Comparison of ENCODE assay signal across 9 mouse cellular contexts in the genomic region with DNA sequence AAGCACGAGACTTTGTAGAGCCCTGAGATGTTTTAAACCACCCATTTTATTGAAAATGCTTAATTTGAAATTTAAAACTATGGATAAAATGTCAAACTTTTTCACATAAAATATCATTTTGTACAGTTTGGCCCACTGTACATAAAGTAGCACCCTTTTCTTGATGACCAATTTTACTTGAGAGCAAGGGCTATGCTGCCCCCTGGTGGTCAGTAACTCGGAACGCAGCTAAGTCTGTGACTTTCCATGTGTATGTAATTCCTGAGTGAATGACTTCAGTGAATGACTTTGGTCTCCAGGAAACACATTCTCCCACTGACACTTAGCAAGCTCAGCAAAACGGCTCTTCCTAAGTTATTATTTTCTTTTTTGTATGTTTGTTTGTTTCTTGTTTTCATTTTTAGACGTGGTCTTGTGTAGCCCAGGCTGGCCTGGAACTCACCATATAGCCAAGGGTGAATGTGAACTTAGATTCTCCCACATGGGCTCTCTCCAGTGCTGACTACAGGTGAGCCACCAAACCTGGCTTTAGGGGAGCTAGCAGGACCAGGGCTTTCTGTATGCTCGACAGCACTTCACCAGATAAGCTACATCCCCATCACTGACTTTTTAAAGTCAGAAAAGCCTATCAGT. TPM values are rescaled to one million over a fixed set of nuclear protein-coding genes. Genes with fewer than 3 reads are reported as not detected.
DNase-seq lines count a peak whose midpoint lies in the region; ATAC-seq and TF ChIP-seq lines count a peak whose summit lies in the region.
"Had no signal": no experiment of that assay in that cellular context is flagged by ENCODE, and none has a peak within 500 bp of the region (broad histone marks: within the 10 kb centered on the region; RNA-seq: fewer than 3 reads in every experiment).

No protein-coding gene starts in this region.

- H3K4me1 ChIP-seq in midbrain, embryonic 11.5 days (ENCODE audit: control insufficient read depth, insufficient read depth, low read length) = no peaks in the 10 kb centered on the region
- no peaks in the 10 kb centered on the region for H3K4me1 ChIP-seq in midbrain, embryonic 15.5 days
- no peaks in the 10 kb centered on the region for H3K4me1 ChIP-seq in hindbrain, postnatal 0 days (ENCODE audit: insufficient read depth, low read length)
- H3K4me1 ChIP-seq in neural tube, embryonic 11.5 days (ENCODE audit: control insufficient read depth, insufficient read depth, low read length) = no peaks in the 10 kb centered on the region

- no peaks in the 10 kb centered on the region for H3K27me3 ChIP-seq in midbrain, embryonic 11.5 days (ENCODE audit: control insufficient read depth, insufficient read depth, low read length)
- no peaks in the 10 kb centered on the region for H3K27me3 ChIP-seq in midbrain, embryonic 15.5 days (replicated peaks)
- H3K27me3 ChIP-seq in hindbrain, postnatal 0 days (ENCODE audit: insufficient read depth, low read length) = no peaks in the 10 kb centered on the region
- no peaks in the 10 kb centered on the region for H3K27me3 ChIP-seq in neural tube, embryonic 11.5 days (ENCODE audit: control insufficient read depth, insufficient read depth, low read length)

- no peak overlapping the region for H3K4me2 ChIP-seq in midbrain, embryonic 11.5 days
- H3K4me2 ChIP-seq in midbrain, embryonic 15.5 days = no peak overlapping the region
- no peak overlapping the region for H3K4me2 ChIP-seq in hindbrain, postnatal 0 days (ENCODE audit: low read depth, low read length)
- H3K4me2 ChIP-seq in neural tube, embryonic 11.5 days (ENCODE audit: low read depth) = no peak overlapping the region

- H3K4me3 ChIP-seq in midbrain, embryonic 11.5 days (ENCODE audit: low read depth, low read length) = no peak overlapping the region
- H3K4me3 ChIP-seq in midbrain, embryonic 15.5 days = no peak overlapping the region
- no peak overlapping the region for H3K4me3 ChIP-seq in hindbrain, postnatal 0 days (ENCODE audit: low read length)
- H3K4me3 ChIP-seq in neural tube, embryonic 11.5 days (ENCODE audit: low read depth, low read length) = no peak overlapping the region

- H3K9me3 ChIP-seq in midbrain, embryonic 11.5 days (ENCODE audit: control insufficient read depth, low read length) = no peaks in the 10 kb centered on the region
- H3K9me3 ChIP-seq in midbrain, embryonic 15.5 days = no peaks in the 10 kb centered on the region
- H3K9me3 ChIP-seq in hindbrain, postnatal 0 days (ENCODE audit: low read length) = no peaks in the 10 kb centered on the region
- no peaks in the 10 kb centered on the region for H3K9me3 ChIP-seq in neural tube, embryonic 11.5 days (ENCODE audit: control insufficient read depth, low read length)

- ATAC-seq in midbrain, embryonic 11.5 days (ENCODE audit: low FRiP score) = no peak
- no peak for ATAC-seq in midbrain, embryonic 15.5 days (replicated peaks)
- peak; percentile 86 for ATAC-seq in erythroid progenitor cell, adult 5-6 weeks (replicated peaks; ENCODE audit: low FRiP score, poor library complexity, severe bottlenecking)
- ATAC-seq in hindbrain, postnatal 0 days = peak; percentile 43
- no peak for ATAC-seq in neural tube, embryonic 11.5 days (ENCODE audit: insufficient read depth, low FRiP score, low TSS enrichment)

- H3K27ac ChIP-seq in midbrain, embryonic 11.5 days (ENCODE audit: low read depth, low read length) = no peak overlapping the region
- no peak overlapping the region for H3K27ac ChIP-seq in midbrain, embryonic 15.5 days
- no peak overlapping the region for H3K27ac ChIP-seq in hindbrain, postnatal 0 days
- no peak overlapping the region for H3K27ac ChIP-seq in neural tube, embryonic 11.5 days (ENCODE audit: low read depth, low read length)

- DNase-seq in midbrain, embryonic 11.5 days (ENCODE audit: low spot score, missing footprints) = peak; percentile 86
- DNase-seq in brain, adult 2 months (ENCODE audit: low read depth, low spot score) = peak; percentile 96
- peak; percentile 89 for DNase-seq in hindbrain, postnatal 0 days (ENCODE audit: low spot score)
- peak; percentile 78 to 80 for DNase-seq in left cerebral cortex, postnatal 25 days (ENCODE audit: low spot score in 2 of 2)
- peak; percentile 66 for DNase-seq in neural tube, embryonic 11.5 days (ENCODE audit: low spot score)
- peak; percentile 81 for DNase-seq in testis, postnatal 10 days (ENCODE audit: low spot score)

- WGBS in midbrain, embryonic 11.5 days = 34% methylated on average over 6 of the region's 6 CpGs
- 31% methylated on average over 6 of the region's 6 CpGs for WGBS in midbrain, embryonic 15.5 days
- WGBS in hindbrain, postnatal 0 days = 30% methylated on average over 6 of the region's 6 CpGs
- WGBS in neural tube, embryonic 11.5 days = 33% methylated on average over 6 of the region's 6 CpGs

- no peak overlapping the region for H3K9ac ChIP-seq in midbrain, embryonic 11.5 days (ENCODE audit: low read length)
- no peak overlapping the region for H3K9ac ChIP-seq in midbrain, embryonic 15.5 days
- H3K9ac ChIP-seq in hindbrain, postnatal 0 days (replicated peaks; ENCODE audit: low read length) = no peak overlapping the region
- no peak overlapping the region for H3K9ac ChIP-seq in neural tube, embryonic 11.5 days (ENCODE audit: low read length)

- TF ChIP-seq CTCF in hindbrain, postnatal 0 days (IDR thresholded peaks at IDR 0.05; ENCODE audit: low read depth) = peak; percentile 89

- intact Hi-C loops in left cerebral cortex, postnatal 25 days (cut with DNase I) = no loop called here

- peaks cover 3% of the 10 kb centered on the region for H3K36me3 ChIP-seq in midbrain, embryonic 11.5 days (ENCODE audit: control insufficient read depth, insufficient read depth, low read length)
- H3K36me3 ChIP-seq in midbrain, embryonic 15.5 days (replicated peaks) = 0 out of 2 replicates have a peak, but pooled peaks cover 5% of the 10 kb centered on the region
- peaks cover 8% of the 10 kb centered on the region; the same call in 1 of the 2 replicates for H3K36me3 ChIP-seq in hindbrain, postnatal 0 days (ENCODE audit: insufficient read depth, low read length)
- peaks cover 3% of the 10 kb centered on the region; the same call in 1 of the 2 replicates for H3K36me3 ChIP-seq in neural tube, embryonic 11.5 days (ENCODE audit: control insufficient read depth, insufficient read depth, low read length)

RNA-seq across cellular contexts. Expression of a gene that starts 30.1 kb away (rescaled TPM):
- polyA plus RNA-seq in midbrain, embryonic 11.5 days (2014; fragmentation: Nextera tagmentation; extraction: Ambion mirVana) = 0.07 and 0.14 TPM in 2 replicates
- 0.11 and 0.22 TPM in 2 replicates for polyA plus RNA-seq in midbrain, embryonic 15.5 days (2015; fragmentation: Nextera tagmentation; extraction: Ambion mirVana)
- 0.42 TPM in 1 of 2 replicates, not detected in the other for total RNA-seq in erythroid progenitor cell, adult 5-6 weeks (2015; ENCODE audit: low replicate concordance)
- 1.0 and 1.9 TPM in 2 replicates for total RNA-seq in erythroid progenitor cell, adult 5-6 weeks (2017; ENCODE audit: low replicate concordance)
- total RNA-seq in hindbrain, postnatal 0 days (2014; rRNA removed) = 1.5 and 2.1 TPM in 2 replicates
- polyA plus RNA-seq in hindbrain, postnatal 0 days (2015; fragmentation: Nextera tagmentation; extraction: Ambion mirVana) = 0.26 and 0.31 TPM in 2 replicates
- 1 to 10 TPM in 1 of 2 experiments, under 1 TPM in 1; 0.55 to 1.3 TPM for total RNA-seq in left cerebral cortex, postnatal 25 days (2021)
- 0.07 and 0.15 TPM in 2 replicates for polyA plus RNA-seq in neural tube, embryonic 11.5 days (2014; fragmentation: Nextera tagmentation; extraction: Ambion mirVana)

RNA-seq across cellular contexts. Expression of a gene that starts 30.2 kb away (rescaled TPM):
- polyA plus RNA-seq in midbrain, embryonic 11.5 days (2014; fragmentation: Nextera tagmentation; extraction: Ambion mirVana) = not detected in 2 replicates
- polyA plus RNA-seq in midbrain, embryonic 15.5 days (2015; fragmentation: Nextera tagmentation; extraction: Ambion mirVana) = not detected in 2 replicates
- total RNA-seq in erythroid progenitor cell, adult 5-6 weeks (2015; ENCODE audit: low replicate concordance) = not detected in 2 replicates
- not detected in 2 replicates for total RNA-seq in erythroid progenitor cell, adult 5-6 weeks (2017; ENCODE audit: low replicate concordance)
- 0.52 TPM in 1 of 2 replicates, not detected in the other for total RNA-seq in hindbrain, postnatal 0 days (2014; rRNA removed)
- polyA plus RNA-seq in hindbrain, postnatal 0 days (2015; fragmentation: Nextera tagmentation; extraction: Ambion mirVana) = not detected in 2 replicates
- total RNA-seq in left cerebral cortex, postnatal 25 days (2021) = under 1 TPM in 1 of 2 experiments, not detected in 1; 0.32 TPM
- polyA plus RNA-seq in neural tube, embryonic 11.5 days (2014; fragmentation: Nextera tagmentation; extraction: Ambion mirVana) = not detected in 2 replicates
- polyA plus RNA-seq: stomach, embryonic 16.5 days had no signal

RNA-seq across cellular contexts. Expression of a gene that starts 39.5 kb away (rescaled TPM):
- 62.1 and 67.1 TPM in 2 replicates for polyA plus RNA-seq in midbrain, embryonic 11.5 days (2014; fragmentation: Nextera tagmentation; extraction: Ambion mirVana)
- 37.2 and 38.9 TPM in 2 replicates for polyA plus RNA-seq in midbrain, embryonic 15.5 days (2015; fragmentation: Nextera tagmentation; extraction: Ambion mirVana)
- 20.2 and 44.4 TPM in 2 replicates for total RNA-seq in erythroid progenitor cell, adult 5-6 weeks (2015; ENCODE audit: low replicate concordance)
- total RNA-seq in erythroid progenitor cell, adult 5-6 weeks (2017; ENCODE audit: low replicate concordance) = 97.5 and 109 TPM in 2 replicates
- total RNA-seq in hindbrain, postnatal 0 days (2014; rRNA removed) = 18.5 and 23.4 TPM in 2 replicates
- polyA plus RNA-seq in hindbrain, postnatal 0 days (2015; fragmentation: Nextera tagmentation; extraction: Ambion mirVana) = 23.0 and 24.7 TPM in 2 replicates
- total RNA-seq in left cerebral cortex, postnatal 25 days (2021) = 10 to 100 TPM; 40.3 to 42.1 TPM
- polyA plus RNA-seq in neural tube, embryonic 11.5 days (2014; fragmentation: Nextera tagmentation; extraction: Ambion mirVana) = 57.3 and 61.6 TPM in 2 replicates

RNA-seq across cellular contexts. Expression of a gene that starts 39.8 kb away (rescaled TPM):
- polyA plus RNA-seq in midbrain, embryonic 11.5 days (2014; fragmentation: Nextera tagmentation; extraction: Ambion mirVana) = 25.7 and 27.5 TPM in 2 replicates
- polyA plus RNA-seq in midbrain, embryonic 15.5 days (2015; fragmentation: Nextera tagmentation; extraction: Ambion mirVana) = 10.1 and 11.0 TPM in 2 replicates
- total RNA-seq in erythroid progenitor cell, adult 5-6 weeks (2015; ENCODE audit: low replicate concordance) = 52.0 and 55.1 TPM in 2 replicates
- 74.8 and 113 TPM in 2 replicates for total RNA-seq in erythroid progenitor cell, adult 5-6 weeks (2017; ENCODE audit: low replicate concordance)
- 4.7 and 6.9 TPM in 2 replicates for total RNA-seq in hindbrain, postnatal 0 days (2014; rRNA removed)
- polyA plus RNA-seq in hindbrain, postnatal 0 days (2015; fragmentation: Nextera tagmentation; extraction: Ambion mirVana) = 9.7 and 10.2 TPM in 2 replicates
- 1 to 10 TPM; 4.1 to 4.7 TPM for total RNA-seq in left cerebral cortex, postnatal 25 days (2021)
- 22.5 and 26.0 TPM in 2 replicates for polyA plus RNA-seq in neural tube, embryonic 11.5 days (2014; fragmentation: Nextera tagmentation; extraction: Ambion mirVana)

Comparison
In these comparisons a context has a peak if more than half of its experiments do, and no peak if none do; other contexts are left out.
1. ATAC-seq: peak in erythroid progenitor cell, adult 5-6 weeks (single experiment) and hindbrain, postnatal 0 days (single experiment); none in midbrain, embryonic 11.5 days (single experiment), midbrain, embryonic 15.5 days (single experiment) and neural tube, embryonic 11.5 days (single experiment).
2. Peak in every context shown above with its lines, with median percentiles within 50 percentile points of each other: DNase-seq.